Mouse (Mus musculus) liver, embryonic 12.5 days (tissue): Measurements from ENCODE around the gene Saal1. TPM values are rescaled to one million over a fixed set of nuclear protein-coding genes. Genes with fewer than 3 reads are reported as not detected.

Experiments used
- ATAC-seq: fragments of 200-750 bp; cut with Nextera tagmentation; 2 replicates; pipeline ENCODE4 v1.8.0; 2017; ENCODE audit warnings: moderate number of reproducible peaks, mild to moderate bottlenecking, moderate library complexity
- H3K27ac ChIP-seq: fragments of 300-500 bp; sonication (generic); 2 replicates; pipeline ENCODE4 v1.5.1; 2016; ENCODE audit warnings: mild to moderate bottlenecking
- H3K27me3 ChIP-seq: fragments of 300-500 bp; sonication (generic); replicated peaks from 2 replicates; pipeline ENCODE4 v1.6.1; 2016; ENCODE audit warnings: mild to moderate bottlenecking, moderate library complexity
- H3K36me3 ChIP-seq: fragments of 300-500 bp; sonication (generic); 2 replicates; pipeline ENCODE4 v1.6.1; 2016; ENCODE audit warnings: mild to moderate bottlenecking, moderate library complexity
- H3K4me1 ChIP-seq: fragments of 300-500 bp; sonication (generic); 2 replicates; pipeline ENCODE4 v1.6.1; 2016
- H3K4me2 ChIP-seq: fragments of 300-500 bp; sonication (generic); 2 replicates; pipeline ENCODE4 v1.6.1; 2016; ENCODE audit warnings: mild to moderate bottlenecking, moderate library complexity
- H3K4me3 ChIP-seq: fragments of 300-500 bp; sonication (generic); 2 replicates; pipeline ENCODE4 v1.5.1; 2016; ENCODE audit warnings: mild to moderate bottlenecking, moderate library complexity
- H3K9ac ChIP-seq: fragments of 300-500 bp; sonication (generic); 2 replicates; pipeline ENCODE4 v1.6.1; 2016; ENCODE audit warnings: mild to moderate bottlenecking, moderate library complexity
- H3K9me3 ChIP-seq: fragments of 300-500 bp; sonication (generic); replicated peaks from 2 replicates; pipeline ENCODE4 v1.6.1; 2016; ENCODE audit warnings: mild to moderate bottlenecking, moderate library complexity
- WGBS: fragments of 180-500 bp; shearing (Covaris S2); methylation state at CpG from one replicate; pipeline ENCODE4 v1.1.7; 2016; ENCODE audit not compliant: insufficient replicate concordance; 5-methylcytosine and 5-hydroxymethylcytosine counted together
- polyA plus RNA-seq: library from polyadenylated mRNA; unstranded; fragments of >200 nt; fragmentation: Nextera tagmentation; extraction: Ambion mirVana; gene quantifications from 2 replicates; pipeline ENCODE4 v1.2.1, GENCODE M21; 2016

Gene Saal1
- polyA plus RNA-seq, 1 experiment from 2014 or later = 21.0 TPM

DNA sequence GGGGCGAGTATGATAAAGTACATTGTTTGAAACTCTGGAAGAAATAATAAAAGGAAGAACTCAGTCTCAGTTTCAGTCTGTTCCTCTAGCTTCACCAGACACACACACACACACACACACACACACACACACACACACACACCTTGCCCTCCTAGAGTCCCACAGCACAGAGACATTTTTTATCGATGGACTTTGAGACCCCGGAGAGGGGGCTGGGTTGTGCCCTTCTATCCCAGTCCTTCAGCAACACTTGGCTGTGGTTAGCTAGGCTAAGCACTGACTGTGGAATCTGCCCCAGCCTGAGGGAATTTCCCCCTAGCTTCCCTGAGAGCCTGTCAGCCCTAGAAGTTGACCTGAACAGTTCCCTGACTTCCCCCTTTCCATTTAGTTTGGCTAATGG, 13.4 kb upstream of the Saal1 start:
- H3K4me2 ChIP-seq = no peak overlapping the region
- H3K36me3 ChIP-seq = no peaks in the 10 kb centered on the region
- 0 out of 2 replicates have a peak overlapping the region, but pooled peaks have one; percentile 2 for H3K27ac ChIP-seq
- WGBS = 67% methylated on average over 3 of the region's 3 CpGs
- peaks cover 10% of the 10 kb centered on the region; the same call in 1 of the 2 replicates for H3K4me1 ChIP-seq
- no peaks in the 10 kb centered on the region for H3K9me3 ChIP-seq
- no peak overlapping the region for H3K9ac ChIP-seq
- peak; percentile 57; the same call in 1 of the 2 replicates for ATAC-seq
- H3K4me3 ChIP-seq = no peak overlapping the region
- H3K27me3 ChIP-seq = peaks cover 20% of the 10 kb centered on the region

DNA sequence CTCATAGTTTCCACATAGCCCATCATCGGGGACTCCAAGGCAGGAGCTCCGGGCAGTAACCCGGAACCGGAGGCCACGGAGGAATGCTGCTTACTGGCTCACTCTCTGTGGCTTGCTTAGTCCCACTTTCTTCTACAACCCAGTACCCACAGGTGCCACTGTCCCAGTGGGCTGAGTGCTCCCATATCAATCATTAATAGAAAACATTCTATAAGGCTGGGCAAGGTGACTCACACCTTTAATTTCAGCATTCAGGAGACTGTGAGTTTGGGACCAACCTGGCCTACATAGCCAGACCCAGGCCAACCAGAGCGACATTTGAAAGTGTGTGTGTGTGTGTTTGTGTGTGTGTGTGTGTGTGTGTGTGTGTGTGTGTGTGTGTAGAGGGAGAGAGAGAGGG, 12.9 kb upstream of the Saal1 start:
- Histone ChIP-seq H3K9me3 (no peaks in the 10 kb centered on the region), H3K4me1 (peaks cover 10% of the 10 kb centered on the region; the same call in 1 of the 2 replicates), H3K4me3 (no peak overlapping the region), H3K36me3 (no peaks in the 10 kb centered on the region), H3K9ac (no peak overlapping the region), H3K27me3 (peaks cover 22% of the 10 kb centered on the region), H3K27ac (no peak overlapping the region), H3K4me2 (no peak overlapping the region)
- WGBS = 87% methylated on average over 6 of the region's 6 CpGs
- ATAC-seq = no peak

DNA sequence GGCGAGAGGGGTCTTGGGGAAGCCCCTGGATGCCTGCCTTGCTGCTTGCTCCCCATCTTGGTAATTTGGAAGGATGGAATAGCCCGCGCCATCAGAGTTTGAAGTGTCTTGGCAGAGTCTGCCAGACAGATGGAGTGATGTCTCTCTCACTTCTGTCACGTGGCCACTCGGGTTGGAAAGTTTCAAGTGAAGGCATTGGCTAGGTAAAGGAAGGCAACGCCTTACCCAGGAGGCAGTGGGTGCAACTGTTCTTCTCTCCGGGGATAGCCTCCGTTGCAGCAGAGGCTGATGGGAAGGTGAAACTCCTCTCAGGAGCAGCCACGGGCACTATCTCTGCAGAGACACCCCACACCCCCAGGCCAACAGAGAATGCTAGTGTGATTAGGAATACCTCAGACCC, 10.0 kb upstream of the Saal1 start:
- Histone ChIP-seq H3K4me1 (peaks cover 10% of the 10 kb centered on the region; the same call in 1 of the 2 replicates), H3K9me3 (no peaks in the 10 kb centered on the region), H3K27ac (peak overlapping the region; percentile 42; the same call in 1 of the 2 replicates), H3K4me3 (no peak overlapping the region), H3K27me3 (peaks cover 23% of the 10 kb centered on the region), H3K4me2 (no peak overlapping the region), H3K9ac (no peak overlapping the region), H3K36me3 (no peaks in the 10 kb centered on the region)
- 58% methylated on average over 9 of the region's 9 CpGs for WGBS
- ATAC-seq = no peak

DNA sequence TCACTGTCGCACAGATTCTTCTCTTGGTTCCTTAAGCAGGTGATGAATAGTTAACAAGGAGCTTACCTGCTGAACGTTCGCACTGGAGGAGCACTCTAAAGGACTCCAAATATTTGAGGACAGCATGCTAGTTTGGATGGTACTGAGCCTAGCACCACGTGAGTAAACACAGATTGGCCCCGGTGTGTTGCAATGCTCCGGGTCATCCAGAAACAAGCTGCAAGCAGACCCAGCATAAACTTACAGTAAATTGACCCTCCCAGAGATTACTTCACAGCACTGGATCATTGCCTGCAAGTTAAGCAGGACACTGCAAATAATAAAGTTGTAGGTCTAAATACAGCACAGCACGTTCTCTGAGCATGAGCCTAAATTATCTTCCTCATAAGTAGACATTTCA, 9.0 kb upstream of the Saal1 start:
- Histone ChIP-seq H3K9ac (no peak overlapping the region), H3K36me3 (no peaks in the 10 kb centered on the region), H3K4me2 (no peak overlapping the region), H3K27me3 (peaks cover 23% of the 10 kb centered on the region), H3K27ac (peak overlapping the region; percentile 42; the same call in 1 of the 2 replicates), H3K4me1 (peaks cover 10% of the 10 kb centered on the region; the same call in 1 of the 2 replicates), H3K9me3 (no peaks in the 10 kb centered on the region), H3K4me3 (no peak overlapping the region)
- peak; percentile 70 for ATAC-seq
- WGBS = 61% methylated on average over 7 of the region's 7 CpGs

DNA sequence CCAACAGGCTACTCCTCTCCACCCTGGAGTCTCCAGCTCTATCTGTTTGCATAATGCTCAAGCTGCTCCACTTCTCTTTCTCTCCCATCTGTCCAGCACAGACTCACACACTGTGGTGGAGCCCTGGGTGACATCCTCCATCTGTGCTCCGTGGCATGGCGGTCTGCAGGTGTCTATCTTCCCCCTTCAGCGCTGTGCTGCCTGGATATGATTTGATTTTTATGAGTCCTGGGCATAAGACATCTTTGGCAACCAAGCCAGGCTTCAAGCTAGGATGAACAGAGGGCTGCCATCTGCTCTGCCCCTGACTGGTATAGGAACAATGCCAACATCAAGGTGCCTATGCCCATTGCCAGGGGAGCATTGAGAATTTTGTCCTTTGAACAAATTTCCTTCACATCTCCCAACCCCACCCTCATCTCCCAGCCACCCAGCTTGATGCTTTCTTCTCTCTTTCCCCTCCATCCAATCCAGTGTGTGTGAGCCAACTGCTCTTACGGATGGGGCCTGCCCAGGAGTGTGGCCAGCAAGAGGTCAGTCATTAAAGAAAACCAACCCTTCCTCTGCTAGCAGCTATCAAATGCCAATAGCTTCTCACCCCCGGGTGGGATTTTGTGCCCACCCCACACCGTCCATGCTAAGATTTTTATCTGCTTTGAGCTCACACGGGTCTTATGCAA, 8.3 kb upstream of the Saal1 start:
- Histone ChIP-seq H3K4me1 (peaks cover 10% of the 10 kb centered on the region; the same call in 1 of the 2 replicates), H3K4me3 (no peak overlapping the region), H3K36me3 (no peaks in the 10 kb centered on the region), H3K4me2 (no peak overlapping the region), H3K27ac (no peak overlapping the region), H3K9ac (no peak overlapping the region), H3K27me3 (peaks cover 23% of the 10 kb centered on the region), H3K9me3 (no peaks in the 10 kb centered on the region)
- ATAC-seq = 0 out of 2 replicates have a peak, but pooled peaks have one; percentile 4
- WGBS = 65% methylated on average over 7 of the region's 7 CpGs

DNA sequence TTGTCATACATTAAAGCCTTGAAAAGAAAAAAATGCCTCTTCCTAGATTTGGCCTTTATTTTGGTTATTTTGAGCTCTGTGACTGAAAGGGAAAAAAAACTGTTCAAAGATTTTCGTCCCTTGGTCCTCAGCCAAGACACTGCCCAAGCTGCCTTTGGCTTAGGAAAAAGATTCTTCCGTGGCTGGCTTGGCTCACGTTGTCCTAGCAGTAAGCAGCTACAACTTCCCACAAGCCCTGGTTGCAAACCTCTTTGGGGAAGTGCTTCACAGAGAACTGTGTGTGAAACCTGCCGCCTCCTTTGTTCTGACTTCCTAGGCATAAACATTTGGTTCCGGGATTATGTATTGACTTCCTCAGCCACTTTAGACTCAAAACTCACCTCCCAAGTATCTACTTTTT, 6.4 kb upstream of the Saal1 start:
- WGBS = 25% methylated on average over 5 of the region's 5 CpGs
- H3K4me1 ChIP-seq = peaks cover 10% of the 10 kb centered on the region; the same call in 1 of the 2 replicates
- ATAC-seq = no peak
- no peak overlapping the region for H3K27ac ChIP-seq
- H3K27me3 ChIP-seq = peaks cover 17% of the 10 kb centered on the region
- H3K36me3 ChIP-seq = no peaks in the 10 kb centered on the region
- no peaks in the 10 kb centered on the region for H3K9me3 ChIP-seq
- no peak overlapping the region for H3K9ac ChIP-seq
- H3K4me2 ChIP-seq = no peak overlapping the region
- H3K4me3 ChIP-seq = no peak overlapping the region

DNA sequence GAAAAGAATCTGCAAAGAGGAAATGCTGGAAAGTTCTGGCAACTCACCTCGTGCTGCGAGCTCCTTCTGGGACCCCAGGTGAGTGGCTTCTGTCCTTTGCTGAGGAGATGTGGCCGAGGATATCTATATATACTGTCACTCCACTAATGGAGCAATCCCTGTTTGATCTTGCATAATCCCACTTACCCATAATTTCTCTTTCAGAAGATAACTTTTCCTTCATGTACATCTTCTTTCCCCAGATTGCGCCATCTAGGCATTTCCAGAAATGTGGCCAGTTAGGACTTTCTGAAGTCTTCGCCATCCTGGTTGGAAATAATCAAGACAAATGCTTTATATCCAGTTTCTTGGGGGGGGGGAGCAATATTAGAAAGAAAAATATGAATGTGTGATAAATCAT, 5.1 kb upstream of the Saal1 start, which contains the start of gene Saa3:
Saa3 (minus strand) TSS at position 101 of the 400 bp plus-strand sequence.
- no peak within 1 kb of the TSS for H3K27ac ChIP-seq
- ATAC-seq = no peak
- peaks cover 12% of the 10 kb centered on the region for H3K4me1 ChIP-seq
- no peak within 1 kb of the TSS for H3K9ac ChIP-seq
- no peaks in the 10 kb centered on the region for H3K36me3 ChIP-seq
- no peak within 1 kb of the TSS for H3K4me3 ChIP-seq
- H3K9me3 ChIP-seq = no peaks in the 10 kb centered on the region
- WGBS = 73% methylated on average over 5 of the region's 5 CpGs
- peaks cover 14% of the 10 kb centered on the region for H3K27me3 ChIP-seq
- no peak within 1 kb of the TSS for H3K4me2 ChIP-seq

DNA sequence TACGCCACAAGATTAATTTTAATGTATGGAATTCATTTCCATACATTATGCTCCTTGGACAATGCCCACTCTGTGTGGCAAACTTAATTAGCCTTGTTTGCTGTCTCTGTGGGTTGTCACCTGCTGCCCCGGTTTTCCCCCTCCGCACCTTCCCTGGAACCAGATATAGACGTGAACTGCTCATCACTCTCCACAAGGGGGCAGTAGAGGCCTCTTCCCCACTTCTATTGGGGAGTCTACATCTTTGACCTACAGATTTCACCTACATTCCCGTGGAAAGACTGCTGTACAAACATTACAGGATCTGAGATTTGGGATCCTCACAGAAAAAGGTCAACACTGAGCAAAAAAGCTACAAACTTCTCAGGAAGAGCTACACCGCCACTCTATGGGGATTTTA, 4.0 kb upstream of the Saal1 start:
- H3K4me1 ChIP-seq = peaks cover 9% of the 10 kb centered on the region
- no peak for ATAC-seq
- H3K27ac ChIP-seq = no peak overlapping the region
- no peak overlapping the region for H3K9ac ChIP-seq
- WGBS = 22% methylated on average over 6 of the region's 6 CpGs
- H3K9me3 ChIP-seq = no peaks in the 10 kb centered on the region
- no peak overlapping the region for H3K4me3 ChIP-seq
- H3K4me2 ChIP-seq = no peak overlapping the region
- peaks cover 9% of the 10 kb centered on the region; the same call in 1 of the 2 replicates for H3K27me3 ChIP-seq
- H3K36me3 ChIP-seq = no peaks in the 10 kb centered on the region

DNA sequence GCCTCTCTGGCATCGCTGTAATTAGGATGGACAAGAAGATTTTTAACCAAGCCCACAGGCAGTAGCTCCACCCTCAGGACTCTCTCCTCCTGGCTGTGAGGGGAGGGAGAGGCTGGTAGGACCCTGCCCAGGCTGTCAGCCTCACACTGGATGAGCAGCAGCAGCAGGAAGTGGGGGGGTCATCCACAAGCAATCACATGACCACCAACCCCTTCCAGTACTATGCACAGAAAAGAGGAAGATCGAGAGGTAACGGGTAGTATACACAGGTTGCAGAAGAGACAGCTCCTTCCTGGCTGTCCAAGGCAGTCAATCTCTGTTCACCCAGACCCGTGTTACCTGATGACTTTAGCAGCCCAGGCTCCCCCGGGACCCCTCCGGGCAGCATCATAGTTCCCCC, 1.8 kb upstream of the Saal1 start:
- 23% methylated on average over 6 of the region's 6 CpGs for WGBS
- H3K27me3 ChIP-seq = no peaks in the 10 kb centered on the region
- no peak overlapping the region for H3K9ac ChIP-seq
- H3K36me3 ChIP-seq = peaks cover 17% of the 10 kb centered on the region
- no peak for ATAC-seq
- no peak overlapping the region for H3K4me2 ChIP-seq
- H3K4me1 ChIP-seq = peaks cover 15% of the 10 kb centered on the region
- no peak overlapping the region for H3K27ac ChIP-seq
- H3K4me3 ChIP-seq = no peak overlapping the region
- H3K9me3 ChIP-seq = no peaks in the 10 kb centered on the region

DNA sequence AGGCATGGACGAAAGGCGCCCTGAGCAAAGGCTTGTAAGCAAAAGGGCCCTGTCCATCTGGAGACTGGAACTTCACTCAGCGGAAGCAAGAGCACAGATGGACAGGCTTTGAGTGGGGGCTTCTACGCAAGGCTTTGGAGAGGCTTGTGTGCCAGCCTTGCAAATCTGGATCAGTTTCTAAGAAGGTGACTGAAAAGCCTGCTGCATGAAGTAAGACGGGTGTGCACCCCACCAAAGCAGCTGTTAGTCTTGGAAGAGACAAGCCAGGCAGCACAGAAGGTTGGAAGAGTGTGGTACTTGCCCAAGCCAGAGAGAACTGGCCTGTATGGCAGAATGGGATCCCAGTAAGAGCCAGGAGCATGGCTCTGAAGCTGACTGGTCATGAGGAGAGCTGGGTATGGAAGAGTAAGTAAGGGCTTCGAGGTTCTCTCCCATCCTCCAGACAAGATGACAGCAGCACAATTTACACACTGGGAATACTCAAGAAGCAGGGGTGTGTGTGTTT, 9.9 kb downstream of the Saal1 start:
- ATAC-seq = no peak
- WGBS = 89% methylated on average over 6 of the region's 6 CpGs
- peaks cover 99% of the 10 kb centered on the region for H3K36me3 ChIP-seq

DNA sequence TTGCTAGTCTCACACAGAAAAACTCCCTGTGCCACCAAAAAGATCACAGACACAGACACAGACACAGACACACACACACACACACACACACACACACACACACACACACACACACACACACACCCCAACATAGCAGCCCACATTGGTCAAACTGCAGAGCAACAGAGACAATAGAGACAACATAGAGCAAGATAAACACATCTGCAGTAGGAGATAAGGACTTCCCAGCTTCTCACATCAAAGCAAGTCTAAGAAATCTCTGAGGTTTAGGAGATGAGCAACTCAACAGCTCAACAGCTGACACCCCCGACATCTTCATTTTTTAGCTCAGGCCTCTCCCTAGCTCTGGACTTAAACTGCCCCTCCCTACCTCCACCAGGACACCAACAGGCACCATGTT, 13.7 kb downstream of the Saal1 start:
- Histone ChIP-seq H3K4me2 (no peak overlapping the region), H3K27me3 (no peaks in the 10 kb centered on the region), H3K36me3 (peaks cover 86% of the 10 kb centered on the region), H3K4me1 (peaks cover 16% of the 10 kb centered on the region), H3K4me3 (no peak overlapping the region), H3K9ac (no peak overlapping the region), H3K27ac (no peak overlapping the region), H3K9me3 (no peaks in the 10 kb centered on the region)
- peak; percentile 77 for ATAC-seq
- 11% methylated on average over 1 of the region's 1 CpGs for WGBS

More for the DNA sequence above, 9.9 kb downstream of the Saal1 start:
- Histone ChIP-seq H3K4me3 (no peak overlapping the region), H3K27me3 (no peaks in the 10 kb centered on the region), H3K4me1 (peaks cover 18% of the 10 kb centered on the region), H3K27ac (no peak overlapping the region), H3K9ac (no peak overlapping the region), H3K4me2 (no peak overlapping the region), H3K9me3 (no peaks in the 10 kb centered on the region)

DNA sequence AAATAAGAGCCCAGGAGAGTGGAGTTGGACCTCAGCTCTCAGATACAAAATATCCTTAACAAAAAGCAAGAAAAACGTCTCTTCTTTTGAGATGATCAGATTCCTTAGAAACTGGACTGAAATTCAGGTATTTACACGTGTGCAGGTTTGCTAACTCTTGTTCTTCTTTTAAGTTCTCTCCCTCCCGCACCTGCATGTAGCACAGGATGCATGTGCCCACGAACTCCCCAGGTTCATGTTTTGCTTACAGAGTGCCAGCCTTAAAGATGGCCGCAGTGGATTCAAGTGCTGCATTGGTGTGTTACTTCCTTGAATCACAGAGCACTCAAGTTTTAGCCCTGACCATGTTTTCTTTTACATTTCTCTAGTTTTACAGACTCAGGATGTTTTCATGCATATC, 23.7 kb downstream of the Saal1 start:
- Histone ChIP-seq H3K9me3 (no peaks in the 10 kb centered on the region), H3K36me3 (peaks cover 43% of the 10 kb centered on the region), H3K4me1 (no peaks in the 10 kb centered on the region), H3K9ac (no peak overlapping the region), H3K4me2 (no peak overlapping the region), H3K4me3 (no peak overlapping the region), H3K27me3 (no peaks in the 10 kb centered on the region), H3K27ac (no peak overlapping the region)
- WGBS = 61% methylated on average over 5 of the region's 5 CpGs
- ATAC-seq = no peak
